19 mouse cellular contexts compared by ENCODE assay signal in the genomic region with DNA sequence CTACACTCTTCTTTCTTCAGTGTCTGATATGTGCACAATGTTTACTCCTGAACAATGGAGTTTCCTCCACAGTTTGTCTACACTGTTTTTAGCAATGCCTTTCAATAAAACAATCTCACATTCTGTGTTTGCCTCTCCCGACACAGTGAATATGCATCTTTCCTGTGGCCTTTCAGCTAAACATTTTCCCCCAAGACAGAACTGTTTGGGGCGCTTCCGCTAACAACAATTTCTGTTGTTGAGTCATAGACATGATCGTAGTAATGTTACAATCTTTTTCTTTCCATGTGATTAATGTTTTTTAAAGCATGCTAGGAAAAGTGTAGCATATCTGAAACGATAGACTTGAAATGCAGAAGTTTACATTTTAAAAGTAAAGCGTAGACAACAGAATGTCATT.
A peak's percentile ranks its signal among the peaks of the same experiment; 100 is the strongest.
DNase-seq lines count a peak whose midpoint lies in the region; ATAC-seq and TF ChIP-seq lines count a peak whose summit lies in the region.
"Had no signal": no experiment of that assay in that cellular context is flagged by ENCODE, and none has a peak within 500 bp of the region (broad histone marks: within the 10 kb centered on the region; RNA-seq: fewer than 3 reads in every experiment).

No protein-coding gene starts in this region.

- no peak for TF ChIP-seq POLR2A in lung, adult 2 months (IDR thresholded peaks at IDR 0.05; ENCODE audit: borderline replicate concordance, extremely low read depth, low read depth, low read length)
- no peak for TF ChIP-seq POLR2A in myocyte (IDR thresholded peaks at IDR 0.05; ENCODE audit: insufficient read length, low read depth)

- no peak overlapping the region for H3K4me2 ChIP-seq in lung, embryonic 16.5 days (ENCODE audit: low read depth, low read length)
- peak overlapping the region; percentile 67 for H3K4me2 ChIP-seq in myocyte (ENCODE audit: low read depth)
- H3K4me2 ChIP-seq: embryonic facial prominence, embryonic 12.5 days; embryonic facial prominence, embryonic 15.5 days; forebrain, embryonic 13.5 days; heart, embryonic 13.5 days; hindbrain, embryonic 14.5 days had no signal

- peak overlapping the region; percentile 41 for H3K27ac ChIP-seq in gastrocnemius, adult 2 months
- H3K27ac ChIP-seq in lung, embryonic 16.5 days (ENCODE audit: low read length), result peak overlapping the region; percentile 43; the same call in 1 of the 2 replicates
- H3K27ac ChIP-seq: embryonic facial prominence, embryonic 12.5 days; embryonic facial prominence, embryonic 15.5 days; forebrain, embryonic 13.5 days; heart, adult 2 months; heart, embryonic 10.5 days; heart, embryonic 13.5 days; hindbrain, embryonic 14.5 days; hindbrain, postnatal 0 days had no signal

- no peaks in the 10 kb centered on the region for H3K9me3 ChIP-seq in lung, embryonic 16.5 days (ENCODE audit: control insufficient read depth, low read length)
- H3K9me3 ChIP-seq: embryonic facial prominence, embryonic 12.5 days; embryonic facial prominence, embryonic 15.5 days; forebrain, embryonic 10.5 days; forebrain, embryonic 13.5 days; heart, embryonic 10.5 days; heart, embryonic 13.5 days had no signal

- intact Hi-C loops in gastrocnemius, adult 2 months (cut with DNase I), result no loop called here
- intact Hi-C loops in gastrocnemius, postnatal 14 days (cut with DNase I; ENCODE audit: low total_unique reads), result no loop called here

- no peak overlapping the region for H3K9ac ChIP-seq in lung, embryonic 16.5 days (ENCODE audit: low read length)
- H3K9ac ChIP-seq: embryonic facial prominence, embryonic 12.5 days; embryonic facial prominence, embryonic 15.5 days; forebrain, embryonic 13.5 days; heart, embryonic 13.5 days; hindbrain, embryonic 14.5 days had no signal

- DNase-seq in gastrocnemius, adult 2 months, result no peak
- no peak for DNase-seq in gastrocnemius, postnatal 14 days
- DNase-seq in lung, adult 2 months, result no peak
- DNase-seq in NIH3T3 (ENCODE audit: low read depth), result peak; percentile 67
- DNase-seq in heart, adult 11 months, result no peak
- no peak for DNase-seq in T-cell, adult 2 months (ENCODE audit: low spot score)
- DNase-seq: B cell, adult 2 months had no signal

- WGBS in lung, embryonic 16.5 days, result 49% methylated on average over 6 of the region's 6 CpGs
- WGBS in lung, adult 2 months, result 43% methylated on average over 6 of the region's 6 CpGs

- H3ac ChIP-seq in myocyte (ENCODE audit: control insufficient read depth, insufficient read length), result no peak overlapping the region

- no peaks in the 10 kb centered on the region for H3K36me3 ChIP-seq in lung, embryonic 16.5 days (ENCODE audit: control insufficient read depth, insufficient read depth, low read length)
- H3K36me3 ChIP-seq in myocyte (ENCODE audit: control insufficient read depth, insufficient read depth), result no peaks in the 10 kb centered on the region
- H3K36me3 ChIP-seq: embryonic facial prominence, embryonic 12.5 days; embryonic facial prominence, embryonic 15.5 days; forebrain, embryonic 10.5 days; heart, embryonic 10.5 days; heart, embryonic 13.5 days had no signal

- no peak overlapping the region for H3K4me3 ChIP-seq in gastrocnemius, adult 2 months
- no peak overlapping the region for H3K4me3 ChIP-seq in lung, embryonic 16.5 days (ENCODE audit: low read length)
- no peak overlapping the region for H3K4me3 ChIP-seq in lung, adult 2 months (replicated peaks; ENCODE audit: extremely low read depth, low read depth, low read length)
- H3K4me3 ChIP-seq in myocyte, result no peak overlapping the region
- H3K4me3 ChIP-seq: embryonic facial prominence, embryonic 12.5 days; embryonic facial prominence, embryonic 15.5 days; forebrain, embryonic 10.5 days; forebrain, embryonic 13.5 days; heart, adult 2 months; heart, embryonic 10.5 days; heart, embryonic 13.5 days had no signal

- TF ChIP-seq CTCF in gastrocnemius, adult 2 months (IDR thresholded peaks at IDR 0.05), result no peak
- no peak for TF ChIP-seq CTCF in lung, adult 2 months (IDR thresholded peaks at IDR 0.05; ENCODE audit: insufficient read depth, low read length)

- ATAC-seq in lung, embryonic 16.5 days (ENCODE audit: low read depth), result no peak
- ATAC-seq: forebrain, embryonic 13.5 days; forebrain, embryonic 16.5 days; hindbrain, postnatal 0 days had no signal

- no peaks in the 10 kb centered on the region for H3K27me3 ChIP-seq in lung, embryonic 16.5 days (ENCODE audit: control insufficient read depth, insufficient read depth, low read depth, low read length)
- no peaks in the 10 kb centered on the region for H3K27me3 ChIP-seq in myocyte (ENCODE audit: control insufficient read depth, insufficient read depth, insufficient read length)
- H3K27me3 ChIP-seq: embryonic facial prominence, embryonic 12.5 days; embryonic facial prominence, embryonic 15.5 days; forebrain, embryonic 13.5 days; heart, embryonic 13.5 days had no signal

- no peaks in the 10 kb centered on the region for H3K79me2 ChIP-seq in myocyte (ENCODE audit: control insufficient read depth, insufficient read depth)

- peaks cover 5% of the 10 kb centered on the region for H3K4me1 ChIP-seq in lung, embryonic 16.5 days (replicated peaks; ENCODE audit: control insufficient read depth, insufficient read depth, low read length)
- peaks cover 5% of the 10 kb centered on the region for H3K4me1 ChIP-seq in lung, adult 2 months (ENCODE audit: control insufficient read depth, insufficient read depth, low read length)
- H3K4me1 ChIP-seq: heart, embryonic 10.5 days had no signal

TF ChIP-seq in myocyte, 11 proteins besides CTCF, POLR2A, EP300 and RAD21:
- TF ChIP-seq E2F4 (IDR thresholded peaks at IDR 0.05; ENCODE audit: insufficient read depth), result no peak
- TF ChIP-seq TCF12 (IDR thresholded peaks at IDR 0.05; ENCODE audit: insufficient read depth, poor library complexity, severe bottlenecking), result no peak
- no peak for TF ChIP-seq SRF (IDR thresholded peaks at IDR 0.05; ENCODE audit: control insufficient read depth, insufficient read length, low read depth)
- TF ChIP-seq MAX (IDR thresholded peaks at IDR 0.05; ENCODE audit: low read depth), result no peak
- TF ChIP-seq USF1 (IDR thresholded peaks at IDR 0.05; ENCODE audit: low read depth), result no peak
- no peak for TF ChIP-seq TCF3 (IDR thresholded peaks at IDR 0.05; ENCODE audit: insufficient read length, low read depth)
- TF ChIP-seq MYOG (IDR thresholded peaks at IDR 0.05; ENCODE audit: control insufficient read depth in 1 of 3, insufficient read depth in 1 of 3, insufficient read length in 2 of 3, low read depth in 2 of 3), result no peak
- no peak for TF ChIP-seq MYOD1 (IDR thresholded peaks at IDR 0.05; ENCODE audit: control insufficient read depth in 1 of 3, insufficient read length in 2 of 3, low read depth in 2 of 3)
- no peak for TF ChIP-seq REST (IDR thresholded peaks at IDR 0.05; ENCODE audit: insufficient read depth, insufficient read length)
- TF ChIP-seq CEBPB (IDR thresholded peaks at IDR 0.05; ENCODE audit: insufficient read depth, poor library complexity, severe bottlenecking), result no peak
- TF ChIP-seq POLR2AphosphoS2 (IDR thresholded peaks at IDR 0.05; ENCODE audit: insufficient read length, low read depth), result no peak
